Mouse (Mus musculus) hindbrain, embryonic 10.5 days (tissue): ENCODE measurements at regions not wholly inside any gene's neighbourhood (a gene's known extent, or its start where the extent isn't known, plus 50 kb on each side); places are given as distances from the start of the nearest gene placed in this dataset.
A peak's percentile ranks its signal among the peaks of the same experiment; 100 is the strongest.

Source experiments
- DNase-seq: peaks from one replicate; pipeline ENCODE4 v3.0.0-alpha.2; 2017; ENCODE audit warnings: low spot score
- H3K27ac ChIP-seq: fragments of 300-500 bp; sonication (generic); 2 replicates; pipeline ENCODE4 v1.5.1; 2016; ENCODE audit warnings: mild to moderate bottlenecking, moderate library complexity
- H3K27me3 ChIP-seq: fragments of 300-500 bp; sonication (generic); 2 replicates; pipeline ENCODE4 v1.6.1; 2016; ENCODE audit warnings: mild to moderate bottlenecking; ENCODE audit not compliant: poor library complexity, insufficient read depth, severe bottlenecking
- H3K36me3 ChIP-seq: fragments of 300-500 bp; sonication (generic); 2 replicates; pipeline ENCODE4 v1.6.1; 2016; ENCODE audit warnings: mild to moderate bottlenecking, moderate library complexity
- H3K4me1 ChIP-seq: fragments of 300-500 bp; sonication (generic); replicated peaks from 2 replicates; pipeline ENCODE4 v1.6.1; 2016; ENCODE audit warnings: mild to moderate bottlenecking
- H3K4me3 ChIP-seq: fragments of 300-500 bp; sonication (generic); 2 replicates; pipeline ENCODE4 v1.5.1; 2016; ENCODE audit warnings: mild to moderate bottlenecking, moderate library complexity
- H3K9me3 ChIP-seq: fragments of 300-500 bp; sonication (generic); 2 replicates; pipeline ENCODE4 v1.6.1; 2016; ENCODE audit warnings: mild to moderate bottlenecking, moderate library complexity
- whole genome bisulfite sequencing: fragments of 180-500 bp; shearing (Covaris S2); methylation state at CpG from one replicate; pipeline ENCODE4 v1.1.7; 2016; 5-methylcytosine and 5-hydroxymethylcytosine counted together

GRCm38 (mm10) chr10:122545029-122545428, 96.7 kb downstream of the Avpr1a start:
- H3K9me3 ChIP-seq: no peaks in the 10 kb centered on the region
- H3K4me3 ChIP-seq: no peak overlapping the region
- no peaks in the 10 kb centered on the region for H3K4me1 ChIP-seq
- DNase-seq: no peak
- WGBS: 88% methylated on average over 6 of the region's 6 CpGs
- H3K27me3 ChIP-seq: no peaks in the 10 kb centered on the region
- no peak overlapping the region for H3K27ac ChIP-seq
- no peaks in the 10 kb centered on the region for H3K36me3 ChIP-seq

GRCm38 (mm10) chr10:122551586-122551985, 103.3 kb downstream of the Avpr1a start:
- no peaks in the 10 kb centered on the region for H3K27me3 ChIP-seq
- H3K27ac ChIP-seq: no peak overlapping the region
- no peaks in the 10 kb centered on the region for H3K36me3 ChIP-seq
- no peaks in the 10 kb centered on the region for H3K4me1 ChIP-seq
- no peak for DNase-seq
- no peaks in the 10 kb centered on the region for H3K9me3 ChIP-seq
- no peak overlapping the region for H3K4me3 ChIP-seq
- 84% methylated on average over 5 of the region's 5 CpGs for WGBS

GRCm38 (mm10) chr10:122553124-122553822, 105.0 kb downstream of the Avpr1a start:
- H3K9me3 ChIP-seq: no peaks in the 10 kb centered on the region
- H3K4me1 ChIP-seq: no peaks in the 10 kb centered on the region
- H3K27me3 ChIP-seq: no peaks in the 10 kb centered on the region
- H3K36me3 ChIP-seq: no peaks in the 10 kb centered on the region
- 64% methylated on average over 2 of the region's 2 CpGs for WGBS
- DNase-seq: peak; percentile 57
- no peak overlapping the region for H3K27ac ChIP-seq
- H3K4me3 ChIP-seq: no peak overlapping the region

GRCm38 (mm10) chr10:122553851-122554250, 105.6 kb downstream of the Avpr1a start:
- H3K27ac ChIP-seq: no peak overlapping the region
- no peak for DNase-seq
- no peaks in the 10 kb centered on the region for H3K9me3 ChIP-seq
- no peaks in the 10 kb centered on the region for H3K4me1 ChIP-seq
- H3K36me3 ChIP-seq: no peaks in the 10 kb centered on the region
- WGBS: 83% methylated on average over 2 of the region's 2 CpGs
- no peak overlapping the region for H3K4me3 ChIP-seq
- no peaks in the 10 kb centered on the region for H3K27me3 ChIP-seq

GRCm38 (mm10) chr10:122558660-122559059, 110.4 kb downstream of the Avpr1a start:
- no peak overlapping the region for H3K4me3 ChIP-seq
- H3K9me3 ChIP-seq: no peaks in the 10 kb centered on the region
- H3K27me3 ChIP-seq: no peaks in the 10 kb centered on the region
- 96% methylated on average over 1 of the region's 1 CpGs for WGBS
- peaks cover 9% of the 10 kb centered on the region; the same call in 1 of the 2 replicates for H3K4me1 ChIP-seq
- H3K36me3 ChIP-seq: no peaks in the 10 kb centered on the region
- H3K27ac ChIP-seq: no peak overlapping the region
- DNase-seq: no peak

- Histone ChIP-seq H3K4me3 (no peak overlapping the region), H3K36me3 (no peaks in the 10 kb centered on the region), H3K27me3 (no peaks in the 10 kb centered on the region), H3K9me3 (no peaks in the 10 kb centered on the region), H3K27ac (no peak overlapping the region), H3K4me1 (peaks cover 18% of the 10 kb centered on the region)
- WGBS: 88% methylated on average over 10 of the region's 10 CpGs
- DNase-seq: no peak
Measured at GRCm38 (mm10) chr10:122560001-122560695, 111.8 kb downstream of the Avpr1a start.

GRCm38 (mm10) chr10:122561924-122562323, 113.6 kb downstream of the Avpr1a start:
- peaks cover 18% of the 10 kb centered on the region for H3K4me1 ChIP-seq
- WGBS: 81% methylated on average over 3 of the region's 3 CpGs
- no peaks in the 10 kb centered on the region for H3K27me3 ChIP-seq

GRCm38 (mm10) chr10:122562542-122562941, 114.2 kb downstream of the Avpr1a start:
- H3K4me1 ChIP-seq: peaks cover 18% of the 10 kb centered on the region
- 79% methylated on average over 6 of the region's 6 CpGs for WGBS
- DNase-seq: no peak

More at GRCm38 (mm10) chr10:122561924-122562323, 113.6 kb downstream of the Avpr1a start:
- Histone ChIP-seq H3K9me3 (no peaks in the 10 kb centered on the region), H3K36me3 (no peaks in the 10 kb centered on the region), H3K27ac (no peak overlapping the region), H3K4me3 (no peak overlapping the region)
- no peak for DNase-seq

GRCm38 (mm10) chr10:122563973-122564372, 114.6 kb upstream of the Ppm1h start:
- Histone ChIP-seq H3K27ac (peak overlapping the region; percentile 50), H3K27me3 (no peaks in the 10 kb centered on the region), H3K4me1 (peaks cover 18% of the 10 kb centered on the region), H3K4me3 (no peak overlapping the region), H3K36me3 (no peaks in the 10 kb centered on the region), H3K9me3 (no peaks in the 10 kb centered on the region)
- 44% methylated on average over 10 of the region's 10 CpGs for WGBS
- no peak for DNase-seq

More at GRCm38 (mm10) chr10:122562542-122562941, 114.2 kb downstream of the Avpr1a start:
- no peak overlapping the region for H3K27ac ChIP-seq
- H3K4me3 ChIP-seq: no peak overlapping the region
- no peaks in the 10 kb centered on the region for H3K27me3 ChIP-seq
- H3K36me3 ChIP-seq: no peaks in the 10 kb centered on the region
- no peaks in the 10 kb centered on the region for H3K9me3 ChIP-seq

GRCm38 (mm10) chr10:122564473-122564872, 114.1 kb upstream of the Ppm1h start:
- Histone ChIP-seq H3K36me3 (no peaks in the 10 kb centered on the region), H3K27me3 (no peaks in the 10 kb centered on the region), H3K27ac (peak overlapping the region; percentile 50), H3K4me1 (peaks cover 18% of the 10 kb centered on the region), H3K4me3 (no peak overlapping the region), H3K9me3 (no peaks in the 10 kb centered on the region)
- 85% methylated on average over 10 of the region's 10 CpGs for WGBS
- no peak for DNase-seq

GRCm38 (mm10) chr10:122566601-122567000, 112.0 kb upstream of the Ppm1h start:
- H3K4me1 ChIP-seq: peaks cover 34% of the 10 kb centered on the region
- no peaks in the 10 kb centered on the region for H3K9me3 ChIP-seq
- DNase-seq: no peak
- WGBS: 56% methylated on average over 4 of the region's 4 CpGs
- no peak overlapping the region for H3K4me3 ChIP-seq
- H3K36me3 ChIP-seq: no peaks in the 10 kb centered on the region
- no peaks in the 10 kb centered on the region for H3K27me3 ChIP-seq
- no peak overlapping the region for H3K27ac ChIP-seq

GRCm38 (mm10) chr10:122569546-122570202, 108.9 kb upstream of the Ppm1h start:
- Histone ChIP-seq H3K27me3 (no peaks in the 10 kb centered on the region), H3K4me3 (no peak overlapping the region), H3K4me1 (peaks cover 16% of the 10 kb centered on the region), H3K9me3 (no peaks in the 10 kb centered on the region), H3K27ac (no peak overlapping the region), H3K36me3 (no peaks in the 10 kb centered on the region)
- 79% methylated on average over 13 of the region's 13 CpGs for WGBS
- no peak for DNase-seq
